Mouse (Mus musculus) lung, adult 10 weeks (tissue): Measurements from ENCODE around the gene Gm20683. TPM values are rescaled to one million over a fixed set of nuclear protein-coding genes. Genes with fewer than 3 reads are reported as not detected.

Source experiments
- polyA plus RNA-seq: library from polyadenylated mRNA; stranded (reverse); fragments of 350-450 nt; fragmentation: Illumina TruSeq; extraction: RNeasy Lipid Tissue Mini Kit (QIAGEN cat#74804); gene quantifications from one replicate; pipeline ENCODE4 v1.2.3, GENCODE M21; 2014; ENCODE audit warnings: low read depth, low replicate concordance; ENCODE audit not compliant: insufficient read depth

Gm20683 gene
- polyA plus RNA-seq, 1 experiment from 2014 or later = 2.7 TPM

Other genes starting within 250 kb of the Gm20683 start
- 0.90 TPM for gene Gng13, start 124.6 kb downstream of the Gm20683 start, polyA plus RNA-seq
- gene Chtf18, start 114.3 kb downstream of the Gm20683 start, polyA plus RNA-seq = 1.0 TPM
- gene Rpusd1, start 114.1 kb downstream of the Gm20683 start, polyA plus RNA-seq = 9.4 TPM
- not detected for gene Mslnl, start 105.7 kb downstream of the Gm20683 start, polyA plus RNA-seq
- gene Msln, start 87.4 kb downstream of the Gm20683 start, polyA plus RNA-seq = 49.1 TPM
- gene Narfl, start 68.0 kb downstream of the Gm20683 start, polyA plus RNA-seq = 12.8 TPM
- gene Haghl, start 56.1 kb downstream of the Gm20683 start, polyA plus RNA-seq = 24.0 TPM
- gene Ccdc78, start 55.2 kb downstream of the Gm20683 start, polyA plus RNA-seq = 10.3 TPM
- 73.2 TPM for gene Fam173a, start 48.9 kb downstream of the Gm20683 start, polyA plus RNA-seq
- not detected for gene AC134908.4, start 46.1 kb downstream of the Gm20683 start, polyA plus RNA-seq
- 24.7 TPM for gene Metrn, start 44.6 kb downstream of the Gm20683 start, polyA plus RNA-seq
- 1.5 TPM for gene Fbxl16, start 32.7 kb downstream of the Gm20683 start, polyA plus RNA-seq
- gene Wdr24, start 18.1 kb downstream of the Gm20683 start, polyA plus RNA-seq = 6.9 TPM
- 26.4 TPM for gene Jmjd8, start 12.9 kb downstream of the Gm20683 start, polyA plus RNA-seq
- 114 TPM for gene Stub1, start 8.4 kb downstream of the Gm20683 start, polyA plus RNA-seq
- 2.0 TPM for gene Rhbdl1, start 4.5 kb downstream of the Gm20683 start, polyA plus RNA-seq
- 17.7 TPM for gene Rhot2, start 3.1 kb upstream of the Gm20683 start, polyA plus RNA-seq
- 7.7 TPM for gene Wdr90, start 19.7 kb upstream of the Gm20683 start, polyA plus RNA-seq
- gene Mcrip2, start 27.0 kb upstream of the Gm20683 start, polyA plus RNA-seq = 17.9 TPM
- gene Mettl26, start 33.3 kb upstream of the Gm20683 start, polyA plus RNA-seq = 42.2 TPM
- 0.25 TPM for gene Wfikkn1, start 39.1 kb upstream of the Gm20683 start, polyA plus RNA-seq
- gene Rab40c, start 78.0 kb upstream of the Gm20683 start, polyA plus RNA-seq = 16.6 TPM
- 34.5 TPM for gene Pigq, start 103.2 kb upstream of the Gm20683 start, polyA plus RNA-seq
- 7.5 TPM for gene Nhlrc4, start 103.2 kb upstream of the Gm20683 start, polyA plus RNA-seq
- gene A930017K11Rik, start 110.8 kb upstream of the Gm20683 start, polyA plus RNA-seq = not detected
- gene Capn15, start 144.0 kb upstream of the Gm20683 start, polyA plus RNA-seq = 6.4 TPM
- 10.4 TPM for gene Rab11fip3, start 227.8 kb upstream of the Gm20683 start, polyA plus RNA-seq
- gene Decr2, start 248.6 kb upstream of the Gm20683 start, polyA plus RNA-seq = 9.6 TPM